Mouse (Mus musculus): ENCODE results near the gene Tbrg1. TPM values are rescaled to one million over a fixed set of nuclear protein-coding genes. Genes with fewer than 3 reads are reported as not detected.
A peak's percentile ranks its signal among the peaks of the same experiment; 100 is the strongest.

Tbrg1 gene
- polyA plus RNA-seq, 1 experiment: 54.2 TPM

DNA sequence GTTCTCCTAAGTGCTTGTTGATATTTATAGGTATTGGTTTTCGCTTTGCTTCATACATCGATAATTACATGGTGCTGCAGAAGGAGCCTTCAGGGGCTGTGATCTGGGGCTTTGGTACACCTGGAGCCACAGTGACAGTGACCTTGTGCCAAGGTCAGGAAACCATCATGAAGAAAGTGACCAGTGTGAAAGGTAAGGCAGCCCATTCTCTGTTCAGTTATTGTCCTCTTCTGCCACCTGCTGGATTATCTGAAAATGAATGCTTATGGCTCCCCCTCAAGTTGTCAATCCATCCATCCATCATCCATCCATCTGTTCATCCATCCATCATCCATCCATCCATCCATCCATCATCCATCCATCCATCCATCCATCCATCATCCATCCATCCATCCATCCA is 40.3 kb downstream of the Tbrg1 start:
- H3K27me3 ChIP-seq (ENCODE audit: control insufficient read depth, insufficient read depth, low read length): no peaks in the 10 kb centered on the region
- TF ChIP-seq CTCF (IDR thresholded peaks at IDR 0.05; ENCODE audit: borderline replicate concordance, control insufficient read depth, extremely low read depth, insufficient read depth, low read length, poor library complexity): no peak
- WGBS: 64% methylated on average over 2 of the region's 2 CpGs
- H3K4me3 ChIP-seq (ENCODE audit: control insufficient read depth, insufficient read depth, low read length): no peak overlapping the region
- H3K4me1 ChIP-seq (replicated peaks; ENCODE audit: control insufficient read depth, insufficient read depth, low read length): peaks cover 12% of the 10 kb centered on the region
- H3K36me3 ChIP-seq (ENCODE audit: control insufficient read depth, insufficient read depth, low read length): no peaks in the 10 kb centered on the region
- DNase-seq: peak; percentile 40
- no peak overlapping the region for H3K27ac ChIP-seq (ENCODE audit: control insufficient read depth, insufficient read depth, low read length)

DNA sequence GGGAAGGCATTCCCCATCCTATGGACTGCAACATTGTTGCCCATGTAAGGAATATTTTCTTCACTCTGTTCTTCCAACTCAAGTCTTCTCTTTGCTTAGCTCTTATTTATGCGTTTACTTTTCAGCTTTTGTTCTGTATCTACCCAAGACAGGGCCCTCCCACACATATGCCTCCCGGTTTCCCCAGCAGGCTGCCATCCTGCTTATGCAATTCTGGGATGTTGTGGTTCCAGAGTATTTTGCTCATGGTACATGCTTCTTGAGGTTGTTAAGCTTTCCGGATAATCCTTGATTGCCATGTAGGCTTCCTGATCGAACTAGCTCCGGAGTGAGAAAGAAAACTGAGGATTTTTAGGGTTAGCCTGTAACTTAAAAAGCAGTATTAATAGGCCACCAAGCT is 41.9 kb downstream of the Tbrg1 start:
- no peak overlapping the region for H3K27ac ChIP-seq (ENCODE audit: control insufficient read depth, insufficient read depth, low read length)
- WGBS: 96% methylated on average over 5 of the region's 5 CpGs
- no peaks in the 10 kb centered on the region for H3K36me3 ChIP-seq (ENCODE audit: control insufficient read depth, insufficient read depth, low read length)
- DNase-seq: no peak
- TF ChIP-seq CTCF (IDR thresholded peaks at IDR 0.05; ENCODE audit: borderline replicate concordance, control insufficient read depth, extremely low read depth, insufficient read depth, low read length, poor library complexity) (no peak), POLR2A (IDR thresholded peaks at IDR 0.05; ENCODE audit: control insufficient read depth, extremely low read depth, insufficient read depth, low read length, poor library complexity) (no peak)
- H3K27me3 ChIP-seq (ENCODE audit: control insufficient read depth, insufficient read depth, low read length): no peaks in the 10 kb centered on the region
- peaks cover 12% of the 10 kb centered on the region for H3K4me1 ChIP-seq (replicated peaks; ENCODE audit: control insufficient read depth, insufficient read depth, low read length)
- H3K4me3 ChIP-seq (ENCODE audit: control insufficient read depth, insufficient read depth, low read length): no peak overlapping the region

DNA sequence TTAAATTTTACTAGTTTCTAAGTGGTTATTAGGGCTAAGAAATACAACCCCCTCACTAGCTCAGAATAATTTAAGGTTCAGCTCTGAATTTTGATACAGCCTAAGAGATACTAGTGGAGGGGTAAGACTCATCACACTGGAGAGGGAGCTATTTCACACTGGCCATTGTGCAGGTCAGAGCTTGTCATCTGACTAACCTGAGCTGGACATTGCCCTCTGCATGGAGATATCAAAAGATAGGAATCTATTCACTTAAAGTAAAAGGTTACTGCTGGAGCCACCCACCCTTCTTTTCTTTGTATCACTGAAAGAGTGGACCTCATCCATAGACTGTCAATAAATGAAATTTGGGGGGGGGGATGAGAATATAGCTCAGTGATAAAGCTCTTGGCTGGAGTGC is 42.8 kb downstream of the Tbrg1 start:
- no peak for DNase-seq
- peak overlapping the region; percentile 61; the same call in 1 of the 2 replicates for H3K27ac ChIP-seq (ENCODE audit: control insufficient read depth, insufficient read depth, low read length)
- no peaks in the 10 kb centered on the region for H3K27me3 ChIP-seq (ENCODE audit: control insufficient read depth, insufficient read depth, low read length)
- peaks cover 12% of the 10 kb centered on the region for H3K4me1 ChIP-seq (replicated peaks; ENCODE audit: control insufficient read depth, insufficient read depth, low read length)
- no peaks in the 10 kb centered on the region for H3K36me3 ChIP-seq (ENCODE audit: control insufficient read depth, insufficient read depth, low read length)
- TF ChIP-seq CTCF (IDR thresholded peaks at IDR 0.05; ENCODE audit: borderline replicate concordance, control insufficient read depth, extremely low read depth, insufficient read depth, low read length, poor library complexity) (no peak), POLR2A (IDR thresholded peaks at IDR 0.05; ENCODE audit: control insufficient read depth, extremely low read depth, insufficient read depth, low read length, poor library complexity) (no peak)
- no peak overlapping the region for H3K4me3 ChIP-seq (ENCODE audit: control insufficient read depth, insufficient read depth, low read length)

DNA sequence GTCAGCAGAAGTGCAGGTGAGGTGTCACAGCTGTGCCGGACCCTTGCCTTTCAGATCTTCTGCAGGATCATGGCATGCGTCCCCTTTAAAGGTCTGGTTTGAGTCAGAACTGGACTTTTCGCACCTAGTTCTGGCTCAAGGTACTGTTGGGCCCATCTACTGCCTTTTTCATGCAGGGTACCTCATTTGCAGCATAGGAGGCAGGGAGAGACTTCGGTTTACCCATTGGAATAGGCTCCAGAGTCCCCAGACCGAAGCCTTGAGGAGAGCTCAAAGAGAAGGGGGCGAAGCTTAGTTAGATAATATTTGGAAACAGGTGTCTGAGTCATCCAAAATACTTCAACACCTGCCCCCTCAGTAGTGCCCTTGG is 43.2 kb downstream of the Tbrg1 start:
- H3K4me1 ChIP-seq (replicated peaks; ENCODE audit: control insufficient read depth, insufficient read depth, low read length): peaks cover 12% of the 10 kb centered on the region
- TF ChIP-seq POLR2A (IDR thresholded peaks at IDR 0.05; ENCODE audit: control insufficient read depth, extremely low read depth, insufficient read depth, low read length, poor library complexity): no peak
- TF ChIP-seq CTCF (IDR thresholded peaks at IDR 0.05; ENCODE audit: borderline replicate concordance, control insufficient read depth, extremely low read depth, insufficient read depth, low read length, poor library complexity): no peak
- no peak for DNase-seq
- 23% methylated on average over 6 of the region's 6 CpGs for WGBS
- H3K36me3 ChIP-seq (ENCODE audit: control insufficient read depth, insufficient read depth, low read length): no peaks in the 10 kb centered on the region
- H3K4me3 ChIP-seq (ENCODE audit: control insufficient read depth, insufficient read depth, low read length): peak overlapping the region; percentile 74
- H3K27ac ChIP-seq (ENCODE audit: control insufficient read depth, insufficient read depth, low read length): peak overlapping the region; percentile 61; the same call in 1 of the 2 replicates
- no peaks in the 10 kb centered on the region for H3K27me3 ChIP-seq (ENCODE audit: control insufficient read depth, insufficient read depth, low read length)

DNA sequence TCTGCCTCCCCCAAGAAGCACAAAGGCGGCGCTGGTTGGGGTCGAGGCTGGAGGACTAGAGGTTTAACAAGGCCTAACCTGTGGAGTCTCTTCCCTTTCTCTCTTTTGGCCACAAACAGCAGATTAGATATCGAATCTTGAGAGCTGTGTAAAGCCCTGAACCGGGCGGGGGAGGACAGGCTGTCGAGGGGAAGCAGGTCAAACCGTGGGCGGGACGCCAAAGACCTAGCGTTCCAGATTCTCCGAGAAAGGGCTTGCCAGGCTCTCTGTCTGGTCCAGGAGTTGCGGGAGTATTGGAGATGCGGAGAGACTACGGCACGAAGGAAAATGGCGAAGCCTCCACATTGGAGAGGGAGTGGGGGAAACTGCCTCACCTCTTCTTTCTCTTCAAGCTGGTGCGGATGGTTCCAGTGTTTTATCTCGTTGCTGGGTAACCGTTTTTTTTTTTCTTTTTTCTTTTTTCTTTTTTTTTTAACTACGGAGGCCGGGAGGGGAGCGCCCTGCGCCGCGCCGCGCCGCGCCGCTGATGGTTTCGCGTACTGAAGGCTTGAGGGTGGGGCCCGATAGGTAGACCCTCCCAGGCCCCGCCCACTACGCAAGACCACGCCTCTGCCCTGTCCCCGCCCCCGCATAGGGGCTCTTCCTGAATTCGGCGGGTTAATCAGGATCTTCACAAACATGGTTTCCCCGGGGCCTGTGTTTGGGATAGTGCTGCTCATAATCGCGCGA is 43.8 kb downstream of the Tbrg1 start, which contains the start of gene Spa17:
Gene Spa17 (minus strand): TSS at position 541 of the 729 bp plus-strand sequence.
- TF ChIP-seq CTCF (IDR thresholded peaks at IDR 0.05; ENCODE audit: borderline replicate concordance, control insufficient read depth, extremely low read depth, insufficient read depth, low read length, poor library complexity): peak; percentile 18; the same call in 1 of the 2 replicates
- peak; percentile 64; the same call in 1 of the 2 replicates for TF ChIP-seq POLR2A (IDR thresholded peaks at IDR 0.05; ENCODE audit: control insufficient read depth, extremely low read depth, insufficient read depth, low read length, poor library complexity)
- peaks cover 12% of the 10 kb centered on the region for H3K4me1 ChIP-seq (replicated peaks; ENCODE audit: control insufficient read depth, insufficient read depth, low read length)
- under 1% methylated on average over 45 of the region's 45 CpGs for WGBS
- DNase-seq: peak; percentile 94
- H3K27ac ChIP-seq (ENCODE audit: control insufficient read depth, insufficient read depth, low read length): peak within 1 kb of the TSS; percentile 61; the same call in 1 of the 2 replicates
- no peaks in the 10 kb centered on the region for H3K36me3 ChIP-seq (ENCODE audit: control insufficient read depth, insufficient read depth, low read length)
- peak within 1 kb of the TSS; percentile 74 for H3K4me3 ChIP-seq (ENCODE audit: control insufficient read depth, insufficient read depth, low read length)
- no peaks in the 10 kb centered on the region for H3K27me3 ChIP-seq (ENCODE audit: control insufficient read depth, insufficient read depth, low read length)

DNA sequence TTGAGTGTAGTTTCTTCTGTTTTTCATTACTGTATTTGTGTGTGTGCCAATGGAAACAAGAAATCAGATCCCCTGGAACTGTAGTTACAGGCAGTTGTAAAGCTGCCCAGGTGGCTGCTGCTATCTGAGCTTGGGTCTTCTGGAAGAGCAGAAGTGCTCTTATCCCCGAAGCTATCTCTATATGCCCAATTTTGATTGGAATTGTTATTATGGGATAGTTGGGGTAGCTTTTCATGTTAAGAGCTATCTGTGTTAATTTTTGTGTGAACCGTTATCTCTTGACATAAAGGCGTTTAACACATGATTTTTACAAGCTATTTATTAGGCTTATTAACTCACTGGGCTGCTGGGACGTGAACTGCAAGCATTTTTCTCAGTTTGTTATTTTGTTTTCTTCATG is 47.6 kb downstream of the Tbrg1 start:
- no peak for DNase-seq
- no peaks in the 10 kb centered on the region for H3K36me3 ChIP-seq (ENCODE audit: control insufficient read depth, insufficient read depth, low read length)
- no peak for TF ChIP-seq POLR2A (IDR thresholded peaks at IDR 0.05; ENCODE audit: control insufficient read depth, extremely low read depth, insufficient read depth, low read length, poor library complexity)
- TF ChIP-seq CTCF (IDR thresholded peaks at IDR 0.05; ENCODE audit: borderline replicate concordance, control insufficient read depth, extremely low read depth, insufficient read depth, low read length, poor library complexity): no peak
- H3K27me3 ChIP-seq (ENCODE audit: control insufficient read depth, insufficient read depth, low read length): no peaks in the 10 kb centered on the region
- H3K27ac ChIP-seq (ENCODE audit: control insufficient read depth, insufficient read depth, low read length): no peak overlapping the region
- no peak overlapping the region for H3K4me3 ChIP-seq (ENCODE audit: control insufficient read depth, insufficient read depth, low read length)
- 93% methylated on average over 4 of the region's 4 CpGs for WGBS
- peaks cover 12% of the 10 kb centered on the region for H3K4me1 ChIP-seq (replicated peaks; ENCODE audit: control insufficient read depth, insufficient read depth, low read length)
